Mouse (Mus musculus) left cerebral cortex, postnatal 14 days (tissue): ENCODE measurements around the gene Ptpre. TPM values are rescaled to one million over a fixed set of nuclear protein-coding genes. Genes with fewer than 3 reads are reported as not detected.

ENCODE experiments used
- microRNA-seq, 2 experiments: library from miRNA; unstranded; fragments of <30 nt; microRNA quantifications; one replicate each; pipeline ENCODE4 v1.2.0; 2022
- total RNA-seq, 2 experiments: library from RNA; stranded (reverse); gene quantifications; 2 replicates each; pipeline ENCODE4 v1.2.3; 2021

Ptpre gene
- total RNA-seq, 2 experiments from 2014 or later: 23.7 to 31.2 TPM

Small RNA genes lying within 50 kb of the gene (microRNA-seq; reads per million reads assigned to microRNA genes)
- 0 reads per million in 2 experiments for gene Mir1962

Other genes with a start within 250 kb of the Ptpre start
- gene Foxi2, start 127.2 kb upstream of the Ptpre start, total RNA-seq: not detected
- not detected for gene Clrn3, start 8.8 kb upstream of the Ptpre start, total RNA-seq
- 1 to 10 TPM; 2.3 to 2.4 TPM for gene Mki67, start 178.9 kb downstream of the Ptpre start, total RNA-seq